In the genomic region with DNA sequence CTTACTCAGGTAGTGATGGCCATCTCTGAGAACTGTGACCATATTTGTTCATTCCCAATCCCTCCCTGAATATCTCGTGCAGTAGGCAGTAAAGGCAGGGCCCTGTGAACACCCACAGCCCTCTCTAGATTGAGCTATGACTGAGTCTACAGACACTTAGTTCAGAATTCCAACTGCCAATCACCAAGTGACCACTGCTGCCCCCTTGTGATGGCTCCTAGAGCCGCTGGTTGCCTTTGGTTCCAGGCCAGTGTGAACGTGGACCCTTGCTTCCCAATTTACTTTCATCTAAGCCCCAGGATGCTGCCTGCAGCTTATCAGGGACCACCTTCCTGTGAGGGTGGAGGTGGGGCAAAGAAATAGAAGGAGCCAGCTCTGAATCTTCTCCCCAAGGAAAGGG, we compare ENCODE assay signal across 15 mouse cellular contexts.
A peak's percentile ranks its signal among the peaks of the same experiment; 100 is the strongest.
DNase-seq lines count a peak whose midpoint lies in the region; ATAC-seq and TF ChIP-seq lines count a peak whose summit lies in the region.
"Had no signal": no experiment of that assay in that cellular context is flagged by ENCODE, and none has a peak within 500 bp of the region (broad histone marks: within the 10 kb centered on the region; RNA-seq: fewer than 3 reads in every experiment).

No protein-coding gene starts in this region.

- DNase-seq in embryo, embryonic 10.5 days (ENCODE audit: low spot score): peak; percentile 21
- DNase-seq in embryo, embryonic 9.5 days (ENCODE audit: extremely low spot score): no peak
- DNase-seq in left cerebral cortex, adult 2 months (ENCODE audit: extremely low spot score in 1 of 2, low spot score in 2 of 2): no peak
- no peak for DNase-seq in left cerebral cortex, adult 18-20 months (ENCODE audit: low spot score in 2 of 2)
- peak; percentile 33 for DNase-seq in thymus, postnatal 4 days
- no peak for DNase-seq in thymus, postnatal 25 days
- DNase-seq in stomach, postnatal 0 days (ENCODE audit: low spot score): no peak
- DNase-seq in frontal cortex, postnatal 10 days (ENCODE audit: low spot score in 2 of 2): no peak
- DNase-seq: B cell, adult 2 months; cerebellum, adult 9-10 months; right cerebral cortex, adult 18-20 months had no signal

- WGBS in stomach, postnatal 0 days: 44% methylated on average over 3 of the region's 3 CpGs

- no peaks in the 10 kb centered on the region for H3K27me3 ChIP-seq in stomach, postnatal 0 days (ENCODE audit: control insufficient read depth, insufficient read depth, low read length)
- H3K27me3 ChIP-seq: hindbrain, embryonic 15.5 days; liver, embryonic 15.5 days; midbrain, embryonic 12.5 days had no signal

- no peaks in the 10 kb centered on the region for H3K36me3 ChIP-seq in stomach, postnatal 0 days (ENCODE audit: control insufficient read depth, insufficient read depth, low read length)
- H3K36me3 ChIP-seq: hindbrain, embryonic 15.5 days; liver, embryonic 15.5 days; midbrain, embryonic 12.5 days had no signal

- intact Hi-C loops in left cerebral cortex, adult 2 months (cut with DNase I): no loop called here

- no peaks in the 10 kb centered on the region for H3K4me1 ChIP-seq in stomach, postnatal 0 days (replicated peaks; ENCODE audit: control insufficient read depth, insufficient read depth)
- H3K4me1 ChIP-seq: hindbrain, embryonic 15.5 days; liver, embryonic 15.5 days had no signal

- H3K9ac ChIP-seq in stomach, postnatal 0 days (ENCODE audit: low read length): no peak overlapping the region
- H3K9ac ChIP-seq: hindbrain, embryonic 15.5 days; liver, embryonic 15.5 days; midbrain, embryonic 12.5 days had no signal

- no peak for TF ChIP-seq EP300 in stomach, postnatal 0 days (optimal IDR thresholded peaks at IDR 0.05)

- no peak overlapping the region for H3K4me2 ChIP-seq in stomach, postnatal 0 days (replicated peaks; ENCODE audit: low read depth)
- H3K4me2 ChIP-seq: heart, embryonic 11.5 days; hindbrain, embryonic 15.5 days; liver, embryonic 15.5 days; midbrain, embryonic 12.5 days had no signal

- no peaks in the 10 kb centered on the region for H3K9me3 ChIP-seq in stomach, postnatal 0 days (ENCODE audit: control insufficient read depth, low read length)
- H3K9me3 ChIP-seq: hindbrain, embryonic 15.5 days; liver, embryonic 15.5 days; midbrain, embryonic 12.5 days had no signal

- H3K27ac ChIP-seq in left cerebral cortex, adult 2 months: no peak overlapping the region
- no peak overlapping the region for H3K27ac ChIP-seq in stomach, postnatal 0 days (replicated peaks)
- H3K27ac ChIP-seq: hindbrain, embryonic 15.5 days; liver, embryonic 15.5 days; midbrain, embryonic 12.5 days had no signal

- ATAC-seq in stomach, postnatal 0 days (ENCODE audit: low FRiP score, low TSS enrichment): no peak

- H3K4me3 ChIP-seq in left cerebral cortex, adult 2 months: no peak overlapping the region
- no peak overlapping the region for H3K4me3 ChIP-seq in stomach, postnatal 0 days (ENCODE audit: low read depth, low read length)
- H3K4me3 ChIP-seq: hindbrain, embryonic 15.5 days; liver, embryonic 15.5 days; midbrain, embryonic 12.5 days had no signal

- TF ChIP-seq CTCF in left cerebral cortex, adult 2 months (IDR thresholded peaks at IDR 0.05): peak; percentile 26
- TF ChIP-seq CTCF in stomach, postnatal 0 days (IDR thresholded peaks at IDR 0.05; ENCODE audit: low read depth): peak; percentile 43

Comparison
In these comparisons a context has a peak if more than half of its experiments do, and no peak if none do; other contexts are left out.
1. DNase-seq: peak in embryo, embryonic 10.5 days (single experiment) and thymus, postnatal 4 days (single experiment); none in embryo, embryonic 9.5 days (single experiment), left cerebral cortex, adult 2 months (0 of 2), left cerebral cortex, adult 18-20 months (0 of 2), thymus, postnatal 25 days (single experiment), stomach, postnatal 0 days (single experiment) and frontal cortex, postnatal 10 days (0 of 2).